Mouse (Mus musculus): Measurements from ENCODE around the gene Gm17606.

Gm17606 gene

GRCm38 (mm10) chr14:54624976-54625375 is 15.8 kb upstream of the Gm17606 start:
- in situ Hi-C loops (cut with MboI), result no loop called here

GRCm38 (mm10) chr14:54628103-54628502 is 12.6 kb upstream of the Gm17606 start:
- in situ Hi-C loops (cut with MboI), result no loop called here

- in situ Hi-C loops (cut with MboI), result no loop called here
Observed at GRCm38 (mm10) chr14:54629797-54630196, 11.0 kb upstream of the Gm17606 start.

DNA sequence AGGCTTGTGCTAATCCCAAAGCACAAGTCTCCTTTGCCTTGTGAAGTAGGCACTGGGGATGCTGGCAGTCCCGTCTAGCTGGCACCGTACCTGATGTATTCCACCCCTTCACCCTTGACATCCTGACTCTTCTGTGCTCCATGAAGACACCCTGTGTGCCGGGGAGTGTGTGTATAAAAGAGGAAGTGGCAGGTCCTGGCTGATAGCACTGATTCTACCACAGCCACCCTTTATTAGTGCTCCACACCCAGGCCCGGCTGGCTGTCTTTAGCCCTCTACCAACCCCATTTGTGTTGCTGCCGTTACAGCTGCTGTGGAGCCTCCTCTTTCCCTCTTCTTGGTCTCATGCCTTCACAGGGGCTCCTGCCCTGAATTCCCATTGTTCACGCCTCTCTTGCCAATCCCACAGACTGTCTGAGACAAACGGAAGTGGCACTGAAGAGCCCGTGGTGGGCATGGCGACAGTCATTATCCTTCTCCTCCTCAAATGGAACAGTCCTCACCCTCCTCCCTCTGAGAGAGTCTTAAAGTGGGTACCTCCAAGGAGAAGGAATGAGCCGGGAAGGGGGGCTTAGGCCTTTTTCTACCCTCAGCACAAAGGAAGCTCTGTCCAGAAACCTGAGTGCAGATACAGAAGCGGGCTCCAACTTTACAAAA is 10.0 kb upstream of the Gm17606 start:
- in situ Hi-C loops (cut with MboI), result no loop called here

DNA sequence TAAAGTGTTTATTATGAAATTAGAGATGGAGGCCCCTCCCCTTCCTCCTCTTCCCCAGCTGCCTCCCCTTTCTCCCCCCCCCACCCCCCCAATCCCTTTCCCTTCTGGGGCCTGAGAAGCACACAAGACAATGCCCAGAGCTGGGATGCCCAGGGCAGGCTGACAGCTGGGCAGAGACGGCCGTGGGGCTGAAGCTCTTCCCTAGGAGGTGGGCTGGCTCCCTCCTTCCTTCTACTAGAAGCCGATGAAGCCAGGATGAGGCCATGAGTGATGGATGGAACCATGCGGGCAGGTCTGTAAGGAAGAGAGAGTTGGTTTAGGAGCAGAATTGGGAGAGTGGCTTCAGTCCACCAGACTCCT is 9.5 kb upstream of the Gm17606 start:
- in situ Hi-C loops (cut with MboI), result no loop called here

DNA sequence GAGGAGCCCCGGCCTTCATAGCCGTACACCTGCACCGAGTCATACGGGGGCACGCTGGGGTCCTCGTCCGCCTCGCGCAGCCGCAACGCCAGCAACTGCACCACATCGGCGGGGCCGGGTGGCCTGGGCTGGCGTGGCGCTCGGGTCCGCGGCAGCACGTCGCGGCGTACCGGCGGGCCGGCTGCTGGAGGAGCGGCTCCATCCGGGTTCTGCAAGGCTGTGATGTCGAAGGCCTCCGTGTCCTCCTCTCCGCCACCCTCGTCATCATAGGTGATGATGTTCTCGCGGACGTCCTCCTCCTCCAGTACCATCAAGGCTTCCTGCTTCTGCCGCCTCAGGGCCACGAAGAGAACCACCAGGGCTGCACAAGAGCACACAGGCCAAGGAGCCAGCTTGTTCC is 8.5 kb upstream of the Gm17606 start:
- in situ Hi-C loops (cut with MboI), result no loop called here

- in situ Hi-C loops (cut with MboI), result no loop called here
Observed at GRCm38 (mm10) chr14:54634182-54634581, 6.6 kb upstream of the Gm17606 start.

GRCm38 (mm10) chr14:54636954-54637353 is 3.8 kb upstream of the Gm17606 start:
- in situ Hi-C loops (cut with MboI), result no loop called here

GRCm38 (mm10) chr14:54638210-54638609 is 2.5 kb upstream of the Gm17606 start:
- in situ Hi-C loops (cut with MboI), result no loop called here

GRCm38 (mm10) chr14:54640121-54640520 is 631 bp upstream of the Gm17606 start:
- in situ Hi-C loops (cut with MboI), result no loop called here

GRCm38 (mm10) chr14:54641305-54641969 is 685 bp downstream of the Gm17606 start, which contains the start of gene Cdh24:
Cdh24 (minus strand) TSS chr14:54641364.
- in situ Hi-C loops (cut with MboI), result no loop called here

DNA sequence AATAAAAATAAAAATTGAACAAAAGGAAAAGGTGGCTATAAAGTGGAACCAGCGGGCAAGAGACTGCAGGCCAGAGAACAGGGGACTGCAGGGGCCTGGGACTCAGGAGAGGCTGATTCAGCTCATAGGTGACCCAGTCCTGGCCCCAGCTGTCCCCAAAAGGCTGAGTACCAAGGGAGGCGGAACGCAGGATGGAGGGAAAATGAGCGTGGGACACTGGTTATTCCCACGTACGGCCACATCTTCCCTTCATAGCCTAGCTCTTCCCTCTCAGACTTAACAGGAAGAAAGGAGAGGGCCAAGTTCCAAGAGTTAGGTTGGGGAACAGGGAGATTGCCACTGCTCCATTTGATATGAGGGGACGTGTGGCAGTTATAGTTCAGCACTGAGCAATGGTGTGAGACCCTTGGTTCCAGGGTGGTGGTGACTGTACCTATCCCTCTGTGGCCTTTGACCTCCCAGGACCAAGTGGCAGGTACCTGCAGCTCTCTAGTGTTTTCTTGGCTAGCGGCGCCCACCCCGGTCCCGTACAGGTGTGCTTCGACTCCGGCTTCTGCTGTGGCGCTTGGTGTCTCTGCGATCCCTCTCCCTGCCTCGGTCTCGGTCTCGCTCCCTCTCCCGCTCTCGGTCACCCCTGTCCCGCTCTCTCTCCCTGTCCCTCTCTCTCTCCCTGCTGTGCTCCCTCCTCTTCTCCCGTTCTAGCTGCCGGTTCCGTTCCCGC is 1.6 kb downstream of the Gm17606 start:
- in situ Hi-C loops (cut with MboI), result no loop called here

- in situ Hi-C loops (cut with MboI), result no loop called here
Observed at GRCm38 (mm10) chr14:54643011-54643410, 2.3 kb downstream of the Gm17606 start.

DNA sequence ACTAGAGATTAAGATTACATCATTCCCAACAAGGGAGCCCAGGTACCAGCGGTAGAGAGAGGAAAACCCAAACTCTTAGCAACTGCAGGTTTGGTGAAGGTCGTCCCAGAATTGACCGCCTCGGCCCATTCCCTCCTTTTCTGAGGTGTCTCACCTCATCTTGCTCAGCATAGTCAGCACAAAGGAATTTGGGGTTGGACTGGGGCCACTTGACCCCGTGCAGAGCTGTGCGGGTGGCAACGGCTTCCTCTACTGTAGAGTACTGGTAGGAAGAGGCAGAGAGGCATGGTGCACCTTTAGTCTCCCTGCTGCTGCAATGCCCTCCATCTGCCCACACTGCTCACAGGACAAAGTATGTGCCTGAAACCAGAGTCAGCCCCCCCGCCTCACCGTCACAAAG is 3.5 kb downstream of the Gm17606 start:
- in situ Hi-C loops (cut with MboI), result no loop called here

- in situ Hi-C loops (cut with MboI), result no loop called here
Observed at GRCm38 (mm10) chr14:54646455-54646854, 5.7 kb downstream of the Gm17606 start.

GRCm38 (mm10) chr14:54646898-54647636 is 6.3 kb downstream of the Gm17606 start:
- in situ Hi-C loops (cut with MboI), result no loop called here

GRCm38 (mm10) chr14:54647900-54648299 is 7.1 kb downstream of the Gm17606 start:
- in situ Hi-C loops (cut with MboI), result no loop called here

DNA sequence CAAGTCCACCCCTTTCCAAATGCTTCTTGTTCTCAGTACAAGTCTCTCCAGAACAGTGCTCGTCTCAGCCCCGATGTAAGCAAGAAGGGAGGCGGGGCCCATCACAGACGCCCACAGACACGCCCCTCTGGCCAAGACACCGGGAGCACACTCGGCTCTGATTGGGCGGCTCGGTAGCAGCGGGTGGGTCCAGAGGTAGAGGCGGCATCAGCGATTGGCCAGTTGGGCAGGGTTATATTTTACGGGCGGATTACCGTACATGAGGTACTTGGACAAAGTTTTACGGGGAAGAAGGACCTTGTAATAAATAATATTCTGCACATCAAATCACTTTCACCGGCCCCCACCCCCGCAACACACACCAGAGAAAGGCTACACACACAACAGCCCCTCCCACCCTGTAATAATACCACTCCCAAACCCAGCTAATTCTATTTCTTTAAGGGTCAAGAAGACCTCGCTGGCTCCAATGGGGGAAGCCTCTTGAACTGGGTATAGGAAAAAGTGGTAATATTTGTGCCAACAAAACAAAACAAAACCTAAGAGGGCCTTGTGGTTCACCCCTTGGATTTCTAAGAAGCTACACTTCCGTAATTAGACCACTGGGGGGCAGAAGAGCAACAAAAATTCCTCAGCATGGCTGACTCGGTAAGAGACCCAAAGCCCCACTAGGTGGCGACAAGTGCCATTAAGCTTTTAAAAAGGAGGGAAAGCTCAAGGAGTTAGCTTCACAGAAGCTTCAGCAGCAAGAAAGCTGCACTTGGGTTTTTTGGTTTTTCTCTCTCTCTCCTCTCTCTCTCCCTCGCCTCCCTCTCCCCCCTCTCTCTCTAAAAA is 10.1 kb downstream of the Gm17606 start:
- in situ Hi-C loops (cut with MboI), result loop anchor here (25.0 kb wide), 1 partner anchor 589 kb away; no protein-coding TSS in a partner anchor

GRCm38 (mm10) chr14:54651556-54651955 is 10.8 kb downstream of the Gm17606 start:
- in situ Hi-C loops (cut with MboI), result loop anchor here (25.0 kb wide), 1 partner anchor 589 kb away; no protein-coding TSS in a partner anchor

DNA sequence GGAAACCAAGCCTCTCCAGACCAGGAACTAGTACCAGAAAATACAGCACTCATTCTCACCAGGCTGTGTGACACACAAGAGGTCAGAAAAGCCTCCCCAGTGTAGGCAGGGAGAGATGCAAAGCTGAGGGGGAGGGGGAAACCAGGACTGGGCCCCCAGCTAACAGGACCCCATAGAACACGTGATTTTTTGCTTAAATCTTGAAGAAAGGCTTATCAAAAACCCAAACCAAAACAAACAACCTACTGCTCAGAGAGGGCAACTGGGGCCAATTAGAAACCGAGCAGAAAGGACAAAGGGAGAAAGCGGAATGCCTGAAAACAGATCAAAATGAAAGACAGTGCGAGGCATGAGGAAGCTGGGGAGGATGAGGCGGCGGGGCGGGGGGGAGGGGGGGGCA is 12.0 kb downstream of the Gm17606 start:
- in situ Hi-C loops (cut with MboI), result loop anchor here (25.0 kb wide), 1 partner anchor 590 kb away; no protein-coding TSS in a partner anchor

DNA sequence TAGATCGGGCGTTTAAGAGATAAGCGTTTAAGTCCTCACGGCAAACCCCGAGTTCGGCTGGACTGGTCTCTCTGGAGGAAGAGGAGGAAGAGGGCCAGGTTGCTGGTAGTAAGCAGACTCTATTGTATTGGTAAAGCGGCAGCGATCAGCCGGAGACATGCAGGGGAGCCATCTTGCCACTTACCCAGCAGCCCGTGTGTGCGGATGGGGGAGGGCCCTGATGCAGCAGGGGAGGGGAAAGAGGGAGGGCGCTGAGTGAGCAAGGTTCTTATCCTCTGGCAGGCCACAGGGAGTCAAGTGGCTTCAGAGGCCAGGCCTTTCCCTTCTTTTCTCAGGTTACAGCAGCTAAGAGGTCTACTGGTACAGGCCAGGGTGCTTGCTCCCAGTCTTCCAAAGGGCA is 12.7 kb downstream of the Gm17606 start:
- in situ Hi-C loops (cut with MboI), result loop anchor here (25.0 kb wide), 1 partner anchor 591 kb away; no protein-coding TSS in a partner anchor
